Mouse (Mus musculus): ENCODE measurements around the gene Set. TPM values are rescaled to one million over a fixed set of nuclear protein-coding genes. Genes with fewer than 3 reads are reported as not detected.

Set gene
- polyA plus RNA-seq, 1 experiment from 2014 or later, result 400 TPM

GRCm38 (mm10) chr2:30063791-30064190, 6.6 kb downstream of the Set start:
- Histone ChIP-seq H3K9me3 (no peaks in the 10 kb centered on the region), H3K27ac (no peak overlapping the region), H3K9ac (peak overlapping the region; percentile 66; the same call in 1 of the 2 replicates), H3K4me3 (peak overlapping the region; percentile 46; the same call in 1 of the 2 replicates), H3K36me3 (peaks cover 6% of the 10 kb centered on the region), H3K4me2 (peak overlapping the region; percentile 77), H3K27me3 (no peaks in the 10 kb centered on the region), H3K4me1 (replicated peaks) (peaks cover 45% of the 10 kb centered on the region)
- 7% methylated on average over 3 of the region's 3 CpGs for WGBS
- no peak for ATAC-seq (ENCODE audit: low FRiP score)

GRCm38 (mm10) chr2:30064298-30064697, 7.1 kb downstream of the Set start:
- no peaks in the 10 kb centered on the region for H3K9me3 ChIP-seq
- peaks cover 48% of the 10 kb centered on the region for H3K4me1 ChIP-seq (replicated peaks)
- no peak overlapping the region for H3K4me2 ChIP-seq
- ATAC-seq (ENCODE audit: low FRiP score), result no peak
- no peak overlapping the region for H3K4me3 ChIP-seq
- no peaks in the 10 kb centered on the region for H3K27me3 ChIP-seq
- peaks cover 10% of the 10 kb centered on the region for H3K36me3 ChIP-seq
- peak overlapping the region; percentile 19; the same call in 1 of the 2 replicates for H3K9ac ChIP-seq
- H3K27ac ChIP-seq, result no peak overlapping the region
- WGBS, result 43% methylated on average over 3 of the region's 3 CpGs

- peaks cover 24% of the 10 kb centered on the region for H3K36me3 ChIP-seq
- peak overlapping the region; percentile 100 for H3K27ac ChIP-seq
- H3K9me3 ChIP-seq, result no peaks in the 10 kb centered on the region
- WGBS, result 0% methylated on average over 37 of the region's 101 CpGs
- peak overlapping the region; percentile 99 for H3K4me3 ChIP-seq
- ATAC-seq (ENCODE audit: low FRiP score), result peak; percentile 93
- H3K27me3 ChIP-seq, result no peaks in the 10 kb centered on the region
- peak overlapping the region; percentile 77 for H3K4me2 ChIP-seq
- H3K4me1 ChIP-seq (replicated peaks), result peaks cover 46% of the 10 kb centered on the region
- H3K9ac ChIP-seq, result peak overlapping the region; percentile 99
Measured at GRCm38 (mm10) chr2:30066046-30066901, 9.1 kb downstream of the Set start.

- under 1% methylated on average over 52 of the region's 69 CpGs for WGBS
Measured at GRCm38 (mm10) chr2:30067031-30067888, 10.1 kb downstream of the Set start.

GRCm38 (mm10) chr2:30067962-30068361, 10.8 kb downstream of the Set start:
- H3K9me3 ChIP-seq, result no peaks in the 10 kb centered on the region
- H3K27ac ChIP-seq, result no peak overlapping the region
- H3K9ac ChIP-seq, result peak overlapping the region; percentile 99
- H3K36me3 ChIP-seq, result peaks cover 35% of the 10 kb centered on the region
- no peak for ATAC-seq (ENCODE audit: low FRiP score)
- H3K27me3 ChIP-seq, result no peaks in the 10 kb centered on the region
- peak overlapping the region; percentile 77 for H3K4me2 ChIP-seq
- H3K4me3 ChIP-seq, result peak overlapping the region; percentile 99
- peaks cover 29% of the 10 kb centered on the region for H3K4me1 ChIP-seq (replicated peaks)
- whole genome bisulfite sequencing, result 30% methylated on average over 7 of the region's 7 CpGs

More at GRCm38 (mm10) chr2:30067031-30067888, 10.1 kb downstream of the Set start:
- peak overlapping the region; percentile 99 for H3K4me3 ChIP-seq
- peaks cover 36% of the 10 kb centered on the region for H3K4me1 ChIP-seq (replicated peaks)
- peak overlapping the region; percentile 100 for H3K27ac ChIP-seq
- H3K9me3 ChIP-seq, result no peaks in the 10 kb centered on the region
- peaks cover 28% of the 10 kb centered on the region for H3K36me3 ChIP-seq
- H3K27me3 ChIP-seq, result no peaks in the 10 kb centered on the region
- peak overlapping the region; percentile 77 for H3K4me2 ChIP-seq
- peak; percentile 46 for ATAC-seq (ENCODE audit: low FRiP score)
- H3K9ac ChIP-seq, result peak overlapping the region; percentile 99

- Histone ChIP-seq H3K4me1 (replicated peaks) (peaks cover 22% of the 10 kb centered on the region), H3K9me3 (no peaks in the 10 kb centered on the region), H3K27me3 (no peaks in the 10 kb centered on the region), H3K9ac (no peak overlapping the region), H3K4me3 (no peak overlapping the region), H3K27ac (peak overlapping the region; percentile 32; the same call in 1 of the 2 replicates), H3K36me3 (peaks cover 44% of the 10 kb centered on the region), H3K4me2 (no peak overlapping the region)
- no peak for ATAC-seq (ENCODE audit: low FRiP score)
- 75% methylated on average over 7 of the region's 7 CpGs for WGBS
Measured at GRCm38 (mm10) chr2:30072875-30073274, 15.7 kb downstream of the Set start.

- no peaks in the 10 kb centered on the region for H3K9me3 ChIP-seq
- H3K27me3 ChIP-seq, result no peaks in the 10 kb centered on the region
- peaks cover 43% of the 10 kb centered on the region for H3K36me3 ChIP-seq
- WGBS, result 82% methylated on average over 3 of the region's 3 CpGs
- no peak overlapping the region for H3K9ac ChIP-seq
- ATAC-seq (ENCODE audit: low FRiP score), result no peak
- no peak overlapping the region for H3K4me2 ChIP-seq
- H3K27ac ChIP-seq, result no peak overlapping the region
- H3K4me1 ChIP-seq (replicated peaks), result peaks cover 20% of the 10 kb centered on the region
- H3K4me3 ChIP-seq, result no peak overlapping the region
Measured at GRCm38 (mm10) chr2:30073285-30073684, 16.1 kb downstream of the Set start.

GRCm38 (mm10) chr2:30075625-30076024, 18.4 kb downstream of the Set start:
- Histone ChIP-seq H3K9ac (no peak overlapping the region), H3K9me3 (no peaks in the 10 kb centered on the region), H3K4me1 (replicated peaks) (peaks cover 13% of the 10 kb centered on the region), H3K4me3 (no peak overlapping the region), H3K27ac (no peak overlapping the region), H3K27me3 (no peaks in the 10 kb centered on the region), H3K4me2 (no peak overlapping the region), H3K36me3 (peaks cover 21% of the 10 kb centered on the region)
- 89% methylated on average over 3 of the region's 3 CpGs for WGBS
- no peak for ATAC-seq (ENCODE audit: low FRiP score)

- WGBS, result 92% methylated on average over 9 of the region's 9 CpGs
- Histone ChIP-seq H3K4me1 (replicated peaks) (peaks cover 13% of the 10 kb centered on the region), H3K4me2 (no peak overlapping the region), H3K9ac (no peak overlapping the region), H3K4me3 (no peak overlapping the region), H3K27ac (no peak overlapping the region), H3K9me3 (no peaks in the 10 kb centered on the region), H3K27me3 (no peaks in the 10 kb centered on the region), H3K36me3 (peaks cover 20% of the 10 kb centered on the region)
- no peak for ATAC-seq (ENCODE audit: low FRiP score)
Measured at GRCm38 (mm10) chr2:30076439-30076838, 19.3 kb downstream of the Set start.

GRCm38 (mm10) chr2:30076959-30077358, 19.8 kb downstream of the Set start:
- Histone ChIP-seq H3K4me1 (replicated peaks) (peaks cover 13% of the 10 kb centered on the region), H3K9ac (peak overlapping the region; percentile 53), H3K4me2 (peak overlapping the region; percentile 82), H3K9me3 (no peaks in the 10 kb centered on the region), H3K4me3 (peak overlapping the region; percentile 45; the same call in 1 of the 2 replicates), H3K27me3 (no peaks in the 10 kb centered on the region), H3K36me3 (peaks cover 17% of the 10 kb centered on the region), H3K27ac (no peak overlapping the region)
- peak; percentile 35; the same call in 1 of the 2 replicates for ATAC-seq (ENCODE audit: low FRiP score)
- WGBS, result 73% methylated on average over 6 of the region's 6 CpGs

GRCm38 (mm10) chr2:30077502-30078348, 20.5 kb downstream of the Set start, which contains the start of gene Pkn3:
Gene Pkn3, plus strand, starts transcription at chr2:30077684.
- Histone ChIP-seq H3K9me3 (no peaks in the 10 kb centered on the region), H3K27ac (0 out of 2 replicates have a peak within 1 kb of the TSS, but pooled peaks have one; percentile 6), H3K4me1 (replicated peaks) (peaks cover 13% of the 10 kb centered on the region), H3K27me3 (no peaks in the 10 kb centered on the region), H3K4me3 (peak within 1 kb of the TSS; percentile 45), H3K9ac (peak within 1 kb of the TSS; percentile 53), H3K4me2 (peak within 1 kb of the TSS; percentile 82), H3K36me3 (peaks cover 12% of the 10 kb centered on the region)
- peak; percentile 70 for ATAC-seq (ENCODE audit: low FRiP score)
- 1% methylated on average over 52 of the region's 53 CpGs for WGBS
